Mouse (Mus musculus): ENCODE measurements around the gene Vars2. TPM values are rescaled to one million over a fixed set of nuclear protein-coding genes. Genes with fewer than 3 reads are reported as not detected.

Vars2 gene
- total and polyA plus RNA-seq, 3 experiments = 24.0 to 34.0 TPM; not detected in 1

DNA sequence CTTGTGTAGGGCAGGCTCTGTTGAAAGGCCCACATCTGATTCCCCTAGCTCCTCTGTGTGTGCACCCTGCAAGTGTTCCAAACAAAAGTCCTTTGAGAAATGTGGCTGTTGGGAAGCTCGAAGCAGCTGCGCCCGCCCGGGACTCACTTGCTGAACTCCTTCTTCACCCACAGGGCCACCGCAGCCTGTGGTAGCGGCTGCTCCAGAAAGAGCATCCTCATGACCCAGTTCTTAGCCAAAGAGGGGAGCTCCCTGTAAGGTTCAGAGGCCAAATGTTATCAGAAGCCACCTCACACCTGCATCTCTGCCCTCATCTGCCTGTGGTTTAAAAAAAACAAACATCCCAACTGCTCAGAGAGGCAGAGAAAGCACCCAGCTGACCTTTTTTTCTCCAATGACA, 4.5 kb upstream of the Vars2 start:
- no peak overlapping the region for H3K4me3 ChIP-seq (ENCODE audit: control insufficient read depth in 1 of 2, insufficient read depth in 1 of 2, low read depth in 2 of 2, low read length in 2 of 2)
- peaks cover 6% of the 10 kb centered on the region; the same call in 1 of the 2 replicates for H3K79me2 ChIP-seq (ENCODE audit: control insufficient read depth, insufficient read depth, low read length, poor library complexity)
- TF ChIP-seq MYB (IDR thresholded peaks at IDR 0.05; ENCODE audit: low read depth, low read length) (no peak), USF1 (IDR thresholded peaks at IDR 0.05; ENCODE audit: low read depth, low read length) (no peak), NELFE (IDR thresholded peaks at IDR 0.05; ENCODE audit: low read depth, low read length) (no peak), ZMIZ1 (IDR thresholded peaks at IDR 0.05; ENCODE audit: low read depth, low read length) (no peak), MAFK (IDR thresholded peaks at IDR 0.05; ENCODE audit: borderline replicate concordance, low read depth, low read length) (no peak), MYC (IDR thresholded peaks at IDR 0.05; ENCODE audit: low read depth, low read length) (no peak), HCFC1 (IDR thresholded peaks at IDR 0.05; ENCODE audit: low read depth, low read length) (no peak), MAZ (IDR thresholded peaks at IDR 0.05; ENCODE audit: low read depth, low read length) (no peak), ZNF384 (IDR thresholded peaks at IDR 0.05; ENCODE audit: low read depth, low read length) (no peak), TBP (IDR thresholded peaks at IDR 0.05; ENCODE audit: low read depth, low read length) (no peak), KAT2A (conservative IDR thresholded peaks at IDR 0.05; ENCODE audit: low read depth, low read length) (no peak), TCF12 (IDR thresholded peaks at IDR 0.05; ENCODE audit: low read depth, low read length) (no peak), MEF2A (IDR thresholded peaks at IDR 0.05; ENCODE audit: extremely low read depth, insufficient replicate concordance, low read depth, low read length, poor library complexity, severe bottlenecking) (no peak), RAD21 (IDR thresholded peaks at IDR 0.05; ENCODE audit: low read depth, low read length) (no peak), RCOR1 (IDR thresholded peaks at IDR 0.05; ENCODE audit: low read depth, low read length) (no peak), USF2 (IDR thresholded peaks at IDR 0.05; ENCODE audit: borderline replicate concordance in 1 of 2, insufficient read depth in 1 of 2, low read depth in 1 of 2, low read length in 2 of 2) (no peak), POLR2AphosphoS2 (IDR thresholded peaks at IDR 0.05; ENCODE audit: low read length) (no peak)
- H3K9ac ChIP-seq (ENCODE audit: control insufficient read depth, low read depth, low read length, poor library complexity, severe bottlenecking) = no peak overlapping the region
- no peak overlapping the region for H3K27ac ChIP-seq (ENCODE audit: control insufficient read depth, low read depth, low read length)
- H3K27me3 ChIP-seq (ENCODE audit: control insufficient read depth in 1 of 2, insufficient read depth in 2 of 2, low read length in 2 of 2) = no peaks in the 10 kb centered on the region
- no peak for DNase-seq (ENCODE audit: low read depth, low spot score)
- peaks cover 0 to 8% of the 10 kb centered on the region in 2 experiments; a peak in 2 of 4 replicates for H3K4me1 ChIP-seq (ENCODE audit: control insufficient read depth in 1 of 2, insufficient read depth in 2 of 2, low read length in 2 of 2)
- peaks cover 0 to 2% of the 10 kb centered on the region in 2 experiments; a peak in 1 of 4 replicates for H3K36me3 ChIP-seq (ENCODE audit: control insufficient read depth in 1 of 2, insufficient read depth in 2 of 2, low read length in 2 of 2)
- H3K9me3 ChIP-seq (replicated peaks; ENCODE audit: insufficient read depth, low read length) = no peaks in the 10 kb centered on the region

GRCm38 (mm10) chr17:35669731-35670130, 2.3 kb upstream of the Vars2 start:
- peaks cover 0 to 2% of the 10 kb centered on the region in 2 experiments; a peak in 1 of 4 replicates for H3K36me3 ChIP-seq (ENCODE audit: control insufficient read depth in 1 of 2, insufficient read depth in 2 of 2, low read length in 2 of 2)
- TF ChIP-seq MXI1 (IDR thresholded peaks at IDR 0.05; ENCODE audit: low read depth, low read length) (no peak), GABPA (IDR thresholded peaks at IDR 0.05; ENCODE audit: low read depth, low read length) (no peak), ZNF384 (IDR thresholded peaks at IDR 0.05; ENCODE audit: low read depth, low read length) (no peak), ZC3H11A (IDR thresholded peaks at IDR 0.05; ENCODE audit: low read depth, low read length) (no peak), BHLHE40 (IDR thresholded peaks at IDR 0.05; ENCODE audit: borderline replicate concordance, low read depth, low read length) (no peak), RCOR1 (IDR thresholded peaks at IDR 0.05; ENCODE audit: low read depth, low read length) (no peak), TAL1 (IDR thresholded peaks at IDR 0.05; ENCODE audit: low read length) (no peak), USF1 (IDR thresholded peaks at IDR 0.05; ENCODE audit: low read depth, low read length) (no peak), ELF1 (IDR thresholded peaks at IDR 0.05; ENCODE audit: low read depth, low read length) (no peak), EP300 (IDR thresholded peaks at IDR 0.05; ENCODE audit: low read depth in 1 of 2, low read length in 2 of 2) (no peak), POLR2AphosphoS2 (IDR thresholded peaks at IDR 0.05; ENCODE audit: low read length) (no peak)

More at GRCm38 (mm10) chr17:35669731-35670130, 2.3 kb upstream of the Vars2 start:
- Histone ChIP-seq H3K27ac (ENCODE audit: control insufficient read depth, low read depth, low read length) (no peak overlapping the region), H3K4me1 (ENCODE audit: control insufficient read depth in 1 of 2, insufficient read depth in 2 of 2, low read length in 2 of 2) (peaks cover 0 to 13% of the 10 kb centered on the region in 2 experiments; a peak in 3 of 4 replicates), H3K9ac (ENCODE audit: control insufficient read depth, low read depth, low read length, poor library complexity, severe bottlenecking) (no peak overlapping the region), H3K27me3 (ENCODE audit: control insufficient read depth in 1 of 2, insufficient read depth in 2 of 2, low read length in 2 of 2) (no peaks in the 10 kb centered on the region), H3K9me3 (replicated peaks; ENCODE audit: insufficient read depth, low read length) (no peaks in the 10 kb centered on the region), H3K4me3 (ENCODE audit: control insufficient read depth in 1 of 2, insufficient read depth in 1 of 2, low read depth in 2 of 2, low read length in 2 of 2) (no peak overlapping the region), H3K79me2 (ENCODE audit: control insufficient read depth, insufficient read depth, low read length, poor library complexity) (peaks cover 8% of the 10 kb centered on the region)
- DNase-seq (ENCODE audit: low read depth, low spot score) = no peak

All from MEL (cell line).